25 mouse cellular contexts compared by ENCODE assay signal in genomic region chr9:75019181-75019580, GRCm38 (mm10). TPM values are rescaled to one million over a fixed set of nuclear protein-coding genes. Genes with fewer than 3 reads are reported as not detected.
DNase-seq lines count a peak whose midpoint lies in the region; ATAC-seq and TF ChIP-seq lines count a peak whose summit lies in the region.
"Had no signal": no experiment of that assay in that cellular context is flagged by ENCODE, and none has a peak within 500 bp of the region (broad histone marks: within the 10 kb centered on the region; RNA-seq: fewer than 3 reads in every experiment).

No protein-coding gene starts in this region.

- peak; percentile 88 for DNase-seq in liver, adult 2 months (ENCODE audit: extremely low read depth, low read depth, low spot score)
- peak; percentile 8 for DNase-seq in NIH3T3 (ENCODE audit: low read depth)
- DNase-seq in gonadal fat pad, adult 2 months (ENCODE audit: low read depth) = peak; percentile 67
- DNase-seq in cerebellum, adult 9-10 months = no peak
- DNase-seq: adrenal gland, adult 2 months; adrenal gland, postnatal 10 days; adrenal gland, postnatal 25 days; B cell, adult 2 months; cerebellum, adult 11-12 months; cerebellum, adult 2 months; cerebellum, adult 9-11 months; cerebellum, postnatal 14 days; cerebellum, postnatal 36 days; embryo, embryonic 11 days; forebrain, postnatal 0 days had no signal

- TF ChIP-seq POLR2A in liver, adult 2 months (IDR thresholded peaks at IDR 0.05; ENCODE audit: extremely low read depth, insufficient read depth, low read length) = no peak

- no peak overlapping the region for H3K4me2 ChIP-seq in liver, embryonic 12.5 days
- H3K4me2 ChIP-seq: embryonic facial prominence, embryonic 13.5 days; embryonic facial prominence, embryonic 15.5 days; forebrain, embryonic 13.5 days; forebrain, embryonic 15.5 days had no signal

- peaks cover 81% of the 10 kb centered on the region for H3K36me3 ChIP-seq in liver, adult 2 months (ENCODE audit: control insufficient read depth, insufficient read depth, low read length)
- no peaks in the 10 kb centered on the region; the same call in 1 of the 2 replicates for H3K36me3 ChIP-seq in liver, embryonic 12.5 days

- H3K9ac ChIP-seq in liver, adult 2 months (ENCODE audit: low read depth, low read length) = no peak overlapping the region
- H3K9ac ChIP-seq in liver, embryonic 12.5 days = no peak overlapping the region
- H3K9ac ChIP-seq: embryonic facial prominence, embryonic 13.5 days; embryonic facial prominence, embryonic 15.5 days; forebrain, embryonic 13.5 days; forebrain, embryonic 15.5 days; forebrain, postnatal 0 days had no signal

- no peaks in the 10 kb centered on the region for H3K9me3 ChIP-seq in liver, embryonic 12.5 days (replicated peaks)
- H3K9me3 ChIP-seq: embryonic facial prominence, embryonic 13.5 days; embryonic facial prominence, embryonic 15.5 days; forebrain, embryonic 13.5 days; forebrain, embryonic 15.5 days had no signal

- no peak overlapping the region for H3K4me3 ChIP-seq in liver, adult 2 months (ENCODE audit: insufficient read depth, low read depth, low read length)
- H3K4me3 ChIP-seq in liver, embryonic 12.5 days = no peak overlapping the region
- no peak overlapping the region for H3K4me3 ChIP-seq in brown adipose tissue, adult 24 weeks (ENCODE audit: insufficient read depth, low read depth, low read length)
- H3K4me3 ChIP-seq: embryonic facial prominence, embryonic 13.5 days; embryonic facial prominence, embryonic 15.5 days; erythroblast, embryonic 14.5 days; forebrain, embryonic 13.5 days; forebrain, embryonic 15.5 days had no signal

- no peak for ATAC-seq in liver, embryonic 12.5 days
- ATAC-seq in CD4-positive, CD25-positive, alpha-beta regulatory T cell, adult 4 months = no peak
- ATAC-seq: activated CD4-positive, CD25-positive, alpha-beta regulatory T cell, adult 4 months; forebrain, embryonic 13.5 days; forebrain, embryonic 15.5 days; forebrain, postnatal 0 days; Patski had no signal

- H3K27ac ChIP-seq in liver, adult 2 months (replicated peaks; ENCODE audit: insufficient read depth, low read depth, low read length) = peak overlapping the region; percentile 73
- no peak overlapping the region for H3K27ac ChIP-seq in liver, embryonic 12.5 days
- H3K27ac ChIP-seq in brown adipose tissue, adult 24 weeks (replicated peaks; ENCODE audit: low read depth, low read length) = peak overlapping the region; percentile 92
- H3K27ac ChIP-seq: embryonic facial prominence, embryonic 13.5 days; embryonic facial prominence, embryonic 15.5 days; forebrain, embryonic 13.5 days; forebrain, embryonic 15.5 days had no signal

- 40% methylated on average over 6 of the region's 6 CpGs for WGBS in liver, adult 2 months
- WGBS in liver, embryonic 12.5 days (ENCODE audit: insufficient replicate concordance) = 88% methylated on average over 6 of the region's 6 CpGs

- no peak for TF ChIP-seq CTCF in liver, adult 2 months (IDR thresholded peaks at IDR 0.05; ENCODE audit: low read depth, low read length)

- H3K27me3 ChIP-seq in liver, adult 2 months (ENCODE audit: control insufficient read depth, insufficient read depth, low read length) = no peaks in the 10 kb centered on the region
- H3K27me3 ChIP-seq in liver, embryonic 12.5 days (replicated peaks) = no peaks in the 10 kb centered on the region
- H3K27me3 ChIP-seq: embryonic facial prominence, embryonic 13.5 days; embryonic facial prominence, embryonic 15.5 days; forebrain, embryonic 13.5 days; forebrain, embryonic 15.5 days; Patski had no signal

- peaks cover 4% of the 10 kb centered on the region; the same call in 1 of the 2 replicates for H3K4me1 ChIP-seq in liver, adult 2 months (ENCODE audit: control insufficient read depth, insufficient read depth, low read length)
- H3K4me1 ChIP-seq in liver, embryonic 12.5 days = peaks cover 4% of the 10 kb centered on the region
- H3K4me1 ChIP-seq in brown adipose tissue, adult 24 weeks (ENCODE audit: control insufficient read depth, insufficient read depth, insufficient read length, low read length) = peaks cover 3% of the 10 kb centered on the region; the same call in 1 of the 2 replicates
- H3K4me1 ChIP-seq: forebrain, embryonic 13.5 days; forebrain, embryonic 15.5 days had no signal

- H3K79me2 ChIP-seq in liver, adult 2 months (ENCODE audit: control insufficient read depth, insufficient read depth, low read length) = no peaks in the 10 kb centered on the region

RNA-seq across cellular contexts. Expression of gene Arpp19, which starts 18.2 kb away (rescaled TPM):
- total RNA-seq in liver, adult 2 months (2014; rRNA removed) = 23.0 and 38.5 TPM in 2 replicates
- polyA plus RNA-seq in liver, adult 2 months (2012; rRNA removed) = 7.8 and 8.1 TPM in 2 replicates
- polyA plus RNA-seq in liver, embryonic 12.5 days (2016; fragmentation: Nextera tagmentation; extraction: Ambion mirVana) = 232 and 236 TPM in 2 replicates
- 221 and 237 TPM in 2 replicates for polyA plus RNA-seq in brown adipose tissue, adult 24 weeks (2012; ENCODE audit: insufficient read depth, insufficient read length, missing spikeins)
- 16.4 and 20.5 TPM in 2 replicates for polyA plus RNA-seq in gonadal fat pad, adult 2 months (2012; rRNA removed)
- polyA plus RNA-seq in CD4-positive, CD25-positive, alpha-beta regulatory T cell, adult 4 months (2017; shearing (Covaris generic)) = 100 to 1,000 TPM; 284 to 368 TPM

RNA-seq across cellular contexts. Expression of gene Myo5a, which starts 51.6 kb away (rescaled TPM):
- total RNA-seq in liver, adult 2 months (2014; rRNA removed) = 0.74 and 1.1 TPM in 2 replicates
- 0.06 and 0.17 TPM in 2 replicates for polyA plus RNA-seq in liver, adult 2 months (2012; rRNA removed)
- polyA plus RNA-seq in liver, embryonic 12.5 days (2016; fragmentation: Nextera tagmentation; extraction: Ambion mirVana) = 3.8 and 3.9 TPM in 2 replicates
- 25.7 and 66.6 TPM in 2 replicates for polyA plus RNA-seq in brown adipose tissue, adult 24 weeks (2012; ENCODE audit: insufficient read depth, insufficient read length, missing spikeins)
- polyA plus RNA-seq in gonadal fat pad, adult 2 months (2012; rRNA removed) = 9.0 and 9.8 TPM in 2 replicates
- polyA plus RNA-seq in CD4-positive, CD25-positive, alpha-beta regulatory T cell, adult 4 months (2017; shearing (Covaris generic)) = 1 to 10 TPM; 6.0 to 8.2 TPM

Comparison
In these comparisons a context has a peak if more than half of its experiments do, and no peak if none do; other contexts are left out.
1. RNA of gene Arpp19, which starts 18.2 kb away (polyA plus RNA-seq): 284 to 368 TPM in CD4-positive, CD25-positive, alpha-beta regulatory T cell, adult 4 months, 221 to 237 TPM in brown adipose tissue, adult 24 weeks and 232 to 236 TPM in liver, embryonic 12.5 days; 16.4 to 20.5 TPM in gonadal fat pad, adult 2 months and 7.8 to 8.1 TPM in liver, adult 2 months; every median in the first group is over 10 times any median in the second.